Mouse (Mus musculus) liver, embryonic 13.5 days (tissue): ENCODE results near the gene Nr1d1. TPM values are rescaled to one million over a fixed set of nuclear protein-coding genes. Genes with fewer than 3 reads are reported as not detected.
"Not testable (repeated sequence)": the region's sequence is repeated elsewhere in the genome, so short reads cannot be mapped to it uniquely, and the experiment has no call there.

Experiments used
- ATAC-seq: fragments of 200-750 bp; cut with Nextera tagmentation; 2 replicates; pipeline ENCODE4 v1.8.0; 2017; ENCODE audit warnings: low read depth, mild to moderate bottlenecking, moderate number of reproducible peaks, moderate library complexity
- DNase-seq: peaks from one replicate; pipeline ENCODE4 v3.0.0; 2022
- H3K27ac ChIP-seq: fragments of 300-500 bp; sonication (generic); 2 replicates; pipeline ENCODE4 v1.5.1; 2015; ENCODE audit warnings: moderate library complexity, mild to moderate bottlenecking, inconsistent platforms
- H3K27me3 ChIP-seq: fragments of 300-500 bp; sonication (generic); 2 replicates; pipeline ENCODE4 v1.6.1; 2015; ENCODE audit warnings: mild to moderate bottlenecking, inconsistent platforms
- H3K36me3 ChIP-seq: fragments of 300-500 bp; sonication (generic); 2 replicates; pipeline ENCODE4 v1.6.1; 2015; ENCODE audit warnings: mild to moderate bottlenecking, inconsistent platforms
- H3K4me1 ChIP-seq: fragments of 300-500 bp; sonication (generic); replicated peaks from 2 replicates; pipeline ENCODE4 v1.6.1; 2015; ENCODE audit warnings: inconsistent platforms
- H3K4me2 ChIP-seq: fragments of 300-500 bp; sonication (generic); 2 replicates; pipeline ENCODE4 v1.6.1; 2015; ENCODE audit warnings: inconsistent platforms, mild to moderate bottlenecking, moderate library complexity
- H3K4me3 ChIP-seq: fragments of 300-500 bp; sonication (generic); replicated peaks from 2 replicates; pipeline ENCODE4 v1.5.1; 2015; ENCODE audit warnings: mild to moderate bottlenecking, inconsistent platforms
- H3K9ac ChIP-seq: fragments of 300-500 bp; sonication (generic); 2 replicates; pipeline ENCODE4 v1.6.1; 2015; ENCODE audit warnings: mild to moderate bottlenecking, inconsistent platforms
- H3K9me3 ChIP-seq: fragments of 300-500 bp; sonication (generic); replicated peaks from 2 replicates; pipeline ENCODE4 v1.6.1; 2016; ENCODE audit warnings: inconsistent platforms
- WGBS: fragments of 180-500 bp; shearing (Covaris S2); methylation state at CpG from one replicate; pipeline ENCODE4 v1.1.7; 2015; ENCODE audit not compliant: insufficient replicate concordance; 5-methylcytosine and 5-hydroxymethylcytosine counted together
- polyA plus RNA-seq: library from polyadenylated mRNA; unstranded; fragments of >200 nt; fragmentation: Nextera tagmentation; extraction: Ambion mirVana; gene quantifications from 2 replicates; pipeline ENCODE4 v1.2.1, GENCODE M21; 2015

The Nr1d1 gene
- polyA plus RNA-seq, 1 experiment from 2014 or later: 0.59 TPM

GRCm38 (mm10) chr11:98741622-98742396 lies 33.3 kb downstream of the Nr1d1 start:
- H3K4me2 ChIP-seq: peak overlapping the region; percentile 97
- H3K9me3 ChIP-seq: no peaks in the 10 kb centered on the region
- H3K4me1 ChIP-seq: peaks cover 85% of the 10 kb centered on the region
- ATAC-seq (peak; percentile 73), DNase-seq (peak; percentile 68)
- no peaks in the 10 kb centered on the region for H3K27me3 ChIP-seq
- peak overlapping the region; percentile 92 for H3K4me3 ChIP-seq
- peak overlapping the region; percentile 96 for H3K9ac ChIP-seq
- H3K36me3 ChIP-seq: no peaks in the 10 kb centered on the region; the same call in 1 of the 2 replicates
- WGBS: under 1% methylated on average over 67 of the region's 86 CpGs
- peak overlapping the region; percentile 95 for H3K27ac ChIP-seq

GRCm38 (mm10) chr11:98741051-98741620 lies 34.0 kb downstream of the Nr1d1 start:
- H3K4me3 ChIP-seq: peak overlapping the region; percentile 92
- H3K36me3 ChIP-seq: no peaks in the 10 kb centered on the region; the same call in 1 of the 2 replicates
- H3K27me3 ChIP-seq: no peaks in the 10 kb centered on the region
- no peak for DNase-seq
- no peak for ATAC-seq
- 0% methylated on average over 17 of the region's 17 CpGs for WGBS
- H3K4me1 ChIP-seq: peaks cover 78% of the 10 kb centered on the region
- H3K4me2 ChIP-seq: peak overlapping the region; percentile 97
- H3K27ac ChIP-seq: peak overlapping the region; percentile 95
- peak overlapping the region; percentile 96 for H3K9ac ChIP-seq
- H3K9me3 ChIP-seq: no peaks in the 10 kb centered on the region

- Histone ChIP-seq H3K4me2 (peak within 1 kb of the TSS; percentile 97), H3K4me3 (peak within 1 kb of the TSS; percentile 92), H3K27me3 (no peaks in the 10 kb centered on the region), H3K27ac (peak within 1 kb of the TSS; percentile 95), H3K9ac (peak within 1 kb of the TSS; percentile 96), H3K36me3 (no peaks in the 10 kb centered on the region; the same call in 1 of the 2 replicates), H3K4me1 (peaks cover 72% of the 10 kb centered on the region), H3K9me3 (no peaks in the 10 kb centered on the region)
- 1% methylated on average over 22 of the region's 22 CpGs for WGBS
- ATAC-seq (peak; percentile 82), DNase-seq (peak; percentile 75)
Observed at GRCm38 (mm10) chr11:98740393-98741050, 34.6 kb downstream of the Nr1d1 start, which contains the start of gene Thra. Gene Thra (plus strand): TSS chr11:98740638.

- Histone ChIP-seq H3K4me2 (peak overlapping the region; percentile 97), H3K4me1 (peaks cover 67% of the 10 kb centered on the region), H3K27me3 (no peaks in the 10 kb centered on the region), H3K4me3 (peak overlapping the region; percentile 92), H3K9ac (peak overlapping the region; percentile 96), H3K9me3 (no peaks in the 10 kb centered on the region), H3K27ac (peak overlapping the region; percentile 95), H3K36me3 (no peaks in the 10 kb centered on the region; the same call in 1 of the 2 replicates)
- peak; percentile 26 for ATAC-seq
- DNase-seq: no peak
- 22% methylated on average over 8 of the region's 8 CpGs for WGBS
Observed at GRCm38 (mm10) chr11:98740026-98740392, 35.1 kb downstream of the Nr1d1 start.

GRCm38 (mm10) chr11:98738925-98739324 lies 36.2 kb downstream of the Nr1d1 start:
- Histone ChIP-seq H3K4me1 (peaks cover 56% of the 10 kb centered on the region), H3K4me3 (no peak overlapping the region), H3K4me2 (peak overlapping the region; percentile 41), H3K27ac (peak overlapping the region; percentile 56; the same call in 1 of the 2 replicates), H3K36me3 (no peaks in the 10 kb centered on the region), H3K27me3 (no peaks in the 10 kb centered on the region), H3K9ac (peak overlapping the region; percentile 42; the same call in 1 of the 2 replicates), H3K9me3 (peaks cover 5% of the 10 kb centered on the region; the same call in 1 of the 2 replicates)
- ATAC-seq: 0 out of 2 replicates have a peak, but pooled peaks have one; percentile 13
- WGBS: 43% methylated on average over 8 of the region's 9 CpGs
- DNase-seq: no peak

- Histone ChIP-seq H3K4me3 (no peak overlapping the region), H3K9ac (peak overlapping the region; percentile 42; the same call in 1 of the 2 replicates), H3K36me3 (no peaks in the 10 kb centered on the region), H3K27me3 (no peaks in the 10 kb centered on the region), H3K27ac (peak overlapping the region; percentile 56), H3K4me1 (peaks cover 52% of the 10 kb centered on the region), H3K4me2 (peak overlapping the region; percentile 41), H3K9me3 (peaks cover 5% of the 10 kb centered on the region; the same call in 1 of the 2 replicates)
- WGBS: 43% methylated on average over 4 of the region's 4 CpGs
- DNase-seq (no peak), ATAC-seq (no peak)
Observed at GRCm38 (mm10) chr11:98738428-98738911, 36.7 kb downstream of the Nr1d1 start.

- not testable (repeated sequence) for H3K4me3 ChIP-seq, H3K27me3 ChIP-seq, H3K36me3 ChIP-seq, ATAC-seq, H3K4me2 ChIP-seq, H3K9ac ChIP-seq, H3K27ac ChIP-seq, H3K9me3 ChIP-seq, DNase-seq
- peaks cover 39% of the 10 kb centered on the region for H3K4me1 ChIP-seq
- 58% methylated on average over 2 of the region's 2 CpGs for WGBS
Observed at GRCm38 (mm10) chr11:98737220-98737619, 37.9 kb downstream of the Nr1d1 start.

- peaks cover 35% of the 10 kb centered on the region for H3K4me1 ChIP-seq
- no peak overlapping the region for H3K9ac ChIP-seq
- DNase-seq: no peak
- H3K27ac ChIP-seq: no peak overlapping the region
- H3K4me2 ChIP-seq: no peak overlapping the region
- no peak overlapping the region for H3K4me3 ChIP-seq
- no peak for ATAC-seq
- 83% methylated on average over 1 of the region's 1 CpGs for WGBS
- peaks cover 5% of the 10 kb centered on the region; the same call in 1 of the 2 replicates for H3K9me3 ChIP-seq
- no peaks in the 10 kb centered on the region for H3K36me3 ChIP-seq
- H3K27me3 ChIP-seq: no peaks in the 10 kb centered on the region
Observed at GRCm38 (mm10) chr11:98736176-98736575, 39.0 kb downstream of the Nr1d1 start.

GRCm38 (mm10) chr11:98735111-98735510 lies 40.0 kb downstream of the Nr1d1 start:
- Histone ChIP-seq H3K4me3 (no peak overlapping the region), H3K4me1 (peaks cover 25% of the 10 kb centered on the region), H3K27ac (no peak overlapping the region), H3K4me2 (no peak overlapping the region), H3K36me3 (no peaks in the 10 kb centered on the region), H3K9ac (no peak overlapping the region), H3K27me3 (no peaks in the 10 kb centered on the region), H3K9me3 (peaks cover 5% of the 10 kb centered on the region; the same call in 1 of the 2 replicates)
- ATAC-seq: no peak
- DNase-seq: no peak
- WGBS: 83% methylated on average over 4 of the region's 4 CpGs

GRCm38 (mm10) chr11:98734020-98734419 lies 41.1 kb downstream of the Nr1d1 start:
- peaks cover 5% of the 10 kb centered on the region; the same call in 1 of the 2 replicates for H3K9me3 ChIP-seq
- DNase-seq (no peak), ATAC-seq (no peak)
- H3K9ac ChIP-seq: no peak overlapping the region
- WGBS: 61% methylated on average over 3 of the region's 3 CpGs
- peaks cover 19% of the 10 kb centered on the region for H3K4me1 ChIP-seq
- H3K36me3 ChIP-seq: no peaks in the 10 kb centered on the region
- no peak overlapping the region for H3K4me3 ChIP-seq
- H3K4me2 ChIP-seq: no peak overlapping the region
- no peaks in the 10 kb centered on the region for H3K27me3 ChIP-seq
- H3K27ac ChIP-seq: no peak overlapping the region

GRCm38 (mm10) chr11:98731134-98731533 lies 44.0 kb downstream of the Nr1d1 start:
- H3K27ac ChIP-seq: no peak overlapping the region

More at GRCm38 (mm10) chr11:98731134-98731533, 44.0 kb downstream of the Nr1d1 start:
- no peak overlapping the region for H3K4me3 ChIP-seq
- WGBS: 70% methylated on average over 5 of the region's 5 CpGs
- peaks cover 8% of the 10 kb centered on the region for H3K36me3 ChIP-seq
- H3K4me1 ChIP-seq: peaks cover 16% of the 10 kb centered on the region
- DNase-seq: no peak
- ATAC-seq: no peak
- H3K27me3 ChIP-seq: no peaks in the 10 kb centered on the region
- H3K9me3 ChIP-seq: peaks cover 5% of the 10 kb centered on the region; the same call in 1 of the 2 replicates
- no peak overlapping the region for H3K4me2 ChIP-seq
- H3K9ac ChIP-seq: no peak overlapping the region
